Mouse (Mus musculus) limb, embryonic 12.5 days (tissue): ENCODE data around the gene Ttll11. TPM values are rescaled to one million over a fixed set of nuclear protein-coding genes. Genes with fewer than 3 reads are reported as not detected.

Experiments used
- ATAC-seq: fragments of 200-750 bp; cut with Nextera tagmentation; 2 replicates; pipeline ENCODE4 v1.8.0; 2017; ENCODE audit warnings: low read depth, moderate TSS enrichment; ENCODE audit not compliant: insufficient number of reproducible peaks, insufficient read depth, low FRiP score, low TSS enrichment
- H3K27ac ChIP-seq: fragments of 300-500 bp; sonication (generic); 2 replicates; pipeline ENCODE4 v1.5.1; 2016; ENCODE audit warnings: mild to moderate bottlenecking, moderate library complexity
- H3K27me3 ChIP-seq: fragments of 300-500 bp; sonication (generic); 2 replicates; pipeline ENCODE4 v1.6.1; 2016; ENCODE audit warnings: mild to moderate bottlenecking, moderate library complexity
- H3K36me3 ChIP-seq: fragments of 300-500 bp; sonication (generic); 2 replicates; pipeline ENCODE4 v1.6.1; 2016; ENCODE audit warnings: mild to moderate bottlenecking, moderate library complexity
- H3K4me1 ChIP-seq: fragments of 300-500 bp; sonication (generic); replicated peaks from 2 replicates; pipeline ENCODE4 v1.6.1; 2016
- H3K4me2 ChIP-seq: fragments of 300-500 bp; sonication (generic); 2 replicates; pipeline ENCODE4 v1.6.1; 2016; ENCODE audit warnings: mild to moderate bottlenecking, moderate library complexity
- H3K4me3 ChIP-seq: fragments of 300-500 bp; sonication (generic); replicated peaks from 2 replicates; pipeline ENCODE4 v1.5.1; 2016; ENCODE audit warnings: mild to moderate bottlenecking
- H3K9ac ChIP-seq: fragments of 300-500 bp; sonication (generic); replicated peaks from 2 replicates; pipeline ENCODE4 v1.6.1; 2016; ENCODE audit warnings: mild to moderate bottlenecking, moderate library complexity
- H3K9me3 ChIP-seq: fragments of 300-500 bp; sonication (generic); 2 replicates; pipeline ENCODE4 v1.6.1; 2016; ENCODE audit warnings: mild to moderate bottlenecking, moderate library complexity
- WGBS: fragments of 180-500 bp; shearing (Covaris S2); methylation state at CpG from one replicate; pipeline ENCODE4 v1.1.7; 2016; 5-methylcytosine and 5-hydroxymethylcytosine counted together
- polyA plus RNA-seq: library from polyadenylated mRNA; unstranded; fragments of >200 nt; fragmentation: Nextera tagmentation; extraction: Ambion mirVana; gene quantifications from 2 replicates; pipeline ENCODE4 v1.2.1, GENCODE M21; 2016

Ttll11 gene
- polyA plus RNA-seq, 1 experiment from 2014 or later = 1.3 TPM

GRCm38 (mm10) chr2:35838751-35839479 lies 140.8 kb downstream of the Ttll11 start:
- ATAC-seq = no peak

DNA sequence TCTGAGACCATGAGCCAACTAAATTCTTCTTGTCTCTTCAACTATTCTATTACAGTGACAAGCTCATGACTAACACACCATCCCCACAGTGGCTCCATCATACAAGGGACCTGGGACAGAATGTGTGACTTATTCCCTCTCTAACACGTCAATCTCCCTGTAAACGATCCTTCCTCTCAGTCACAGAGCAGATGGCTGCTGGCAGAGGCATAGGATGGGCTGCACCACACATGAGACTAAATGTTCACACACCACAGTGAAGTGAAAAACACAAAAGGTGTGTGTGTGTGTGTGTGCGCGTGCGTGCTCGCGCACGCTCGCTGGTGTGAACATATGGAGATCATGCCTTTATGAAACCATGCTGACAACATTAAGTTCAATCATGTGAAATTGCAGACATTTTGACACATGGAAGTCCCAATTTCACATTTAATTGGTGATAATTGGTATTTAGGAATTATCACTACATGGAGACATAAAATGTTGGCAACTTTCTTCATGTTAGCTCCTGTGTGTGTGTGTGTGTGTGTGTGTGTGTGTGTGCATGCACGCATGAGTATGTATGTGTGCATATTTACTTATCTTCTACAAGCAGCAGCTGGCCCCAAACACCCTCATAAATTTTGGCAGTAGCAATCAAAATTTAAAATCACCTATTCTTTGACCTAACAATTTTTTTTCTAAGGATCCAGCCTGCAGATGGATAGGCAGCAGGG lies 145.4 kb downstream of the Ttll11 start:
- no peak overlapping the region for H3K9ac ChIP-seq
- H3K27ac ChIP-seq = no peak overlapping the region
- 94% methylated on average over 10 of the region's 10 CpGs for WGBS
- peaks cover 23% of the 10 kb centered on the region for H3K4me1 ChIP-seq
- H3K4me2 ChIP-seq = no peak overlapping the region
- H3K27me3 ChIP-seq = no peaks in the 10 kb centered on the region
- no peak for ATAC-seq
- H3K9me3 ChIP-seq = peaks cover 13% of the 10 kb centered on the region; the same call in 1 of the 2 replicates
- H3K36me3 ChIP-seq = no peaks in the 10 kb centered on the region
- no peak overlapping the region for H3K4me3 ChIP-seq

More at GRCm38 (mm10) chr2:35838751-35839479, 140.8 kb downstream of the Ttll11 start:
- H3K4me1 ChIP-seq = peaks cover 29% of the 10 kb centered on the region
- H3K9me3 ChIP-seq = peaks cover 13% of the 10 kb centered on the region; the same call in 1 of the 2 replicates
- no peak overlapping the region for H3K4me2 ChIP-seq
- WGBS = 82% methylated on average over 11 of the region's 11 CpGs
- H3K27ac ChIP-seq = no peak overlapping the region
- H3K36me3 ChIP-seq = no peaks in the 10 kb centered on the region
- H3K9ac ChIP-seq = no peak overlapping the region
- no peak overlapping the region for H3K4me3 ChIP-seq
- H3K27me3 ChIP-seq = no peaks in the 10 kb centered on the region

DNA sequence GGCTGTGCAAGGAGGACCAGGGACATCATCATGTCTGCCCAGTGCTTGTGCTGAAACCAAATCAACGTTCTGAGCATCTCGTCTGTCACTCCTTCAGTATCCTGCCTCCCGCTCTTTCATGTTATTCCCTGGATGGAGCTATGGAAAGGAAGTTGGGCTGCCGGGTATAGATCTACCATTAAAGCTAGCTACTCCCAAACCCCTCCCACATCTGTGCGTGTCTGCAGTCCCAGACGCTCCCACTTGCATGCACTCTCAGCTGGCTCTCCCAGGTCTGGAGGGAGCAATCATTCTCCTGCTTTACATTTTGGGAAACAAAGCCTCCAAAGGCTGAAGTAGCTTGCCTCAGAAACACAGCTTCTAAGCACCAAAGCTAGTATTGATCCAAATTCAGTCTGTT lies 146.2 kb downstream of the Ttll11 start:
- Histone ChIP-seq H3K27ac (no peak overlapping the region), H3K36me3 (no peaks in the 10 kb centered on the region), H3K27me3 (no peaks in the 10 kb centered on the region), H3K4me1 (peaks cover 23% of the 10 kb centered on the region), H3K9me3 (peaks cover 13% of the 10 kb centered on the region; the same call in 1 of the 2 replicates), H3K4me3 (no peak overlapping the region), H3K4me2 (no peak overlapping the region), H3K9ac (no peak overlapping the region)
- no peak for ATAC-seq
- WGBS = 54% methylated on average over 6 of the region's 6 CpGs

- no peaks in the 10 kb centered on the region for H3K36me3 ChIP-seq
Observed at GRCm38 (mm10) chr2:35832742-35833425, 146.8 kb downstream of the Ttll11 start.

DNA sequence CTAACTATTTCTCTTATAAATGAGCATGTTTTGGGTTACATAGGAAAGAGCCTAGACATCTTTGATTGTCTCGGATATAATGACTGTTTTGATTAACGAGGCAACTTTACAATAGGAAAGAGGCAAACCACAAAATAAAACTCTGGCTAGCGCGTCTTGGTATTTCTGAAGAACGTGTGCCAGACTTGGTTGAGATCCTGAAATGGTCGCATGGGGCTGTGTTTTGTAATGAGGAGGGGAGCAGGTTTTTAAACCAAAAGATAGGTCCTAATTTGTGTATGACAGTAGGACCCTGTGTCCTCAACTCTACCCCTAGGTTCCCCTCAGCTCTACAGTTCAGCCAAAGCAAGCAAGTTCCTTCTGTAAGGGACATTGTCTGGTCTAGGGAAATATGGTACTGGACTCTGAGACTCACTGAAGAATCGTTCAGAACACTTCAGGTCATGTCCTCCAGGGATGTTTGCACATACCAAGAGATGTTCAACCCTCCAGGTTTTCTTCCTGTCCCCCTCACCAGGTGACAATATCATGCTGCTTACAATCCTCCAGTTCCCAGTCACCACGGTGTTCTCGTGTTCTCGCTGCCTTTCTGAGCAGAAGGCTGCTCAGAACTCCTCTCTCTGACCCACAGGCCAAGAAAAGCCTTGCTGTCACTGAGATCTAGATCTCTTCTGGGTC lies 147.7 kb downstream of the Ttll11 start:
- H3K27ac ChIP-seq = no peak overlapping the region
- ATAC-seq = no peak
- H3K9me3 ChIP-seq = peaks cover 8% of the 10 kb centered on the region; the same call in 1 of the 2 replicates
- no peak overlapping the region for H3K4me3 ChIP-seq
- no peak overlapping the region for H3K9ac ChIP-seq
- WGBS = 79% methylated on average over 10 of the region's 10 CpGs
- peaks cover 29% of the 10 kb centered on the region for H3K4me1 ChIP-seq
- H3K36me3 ChIP-seq = no peaks in the 10 kb centered on the region
- H3K4me2 ChIP-seq = no peak overlapping the region
- no peaks in the 10 kb centered on the region for H3K27me3 ChIP-seq

More at GRCm38 (mm10) chr2:35832742-35833425, 146.8 kb downstream of the Ttll11 start:
- 57% methylated on average over 11 of the region's 11 CpGs for WGBS
- peaks cover 29% of the 10 kb centered on the region for H3K4me1 ChIP-seq
- ATAC-seq = no peak
- peaks cover 13% of the 10 kb centered on the region; the same call in 1 of the 2 replicates for H3K9me3 ChIP-seq
- H3K27ac ChIP-seq = no peak overlapping the region
- no peak overlapping the region for H3K4me3 ChIP-seq
- H3K9ac ChIP-seq = no peak overlapping the region
- no peaks in the 10 kb centered on the region for H3K27me3 ChIP-seq
- no peak overlapping the region for H3K4me2 ChIP-seq

- WGBS = 65% methylated on average over 6 of the region's 6 CpGs
- 0 out of 2 replicates have a peak, but pooled peaks have one; percentile 22 for ATAC-seq
- H3K27ac ChIP-seq = 0 out of 2 replicates have a peak overlapping the region, but pooled peaks have one; percentile 42
Observed at GRCm38 (mm10) chr2:35830966-35831903, 148.5 kb downstream of the Ttll11 start.

DNA sequence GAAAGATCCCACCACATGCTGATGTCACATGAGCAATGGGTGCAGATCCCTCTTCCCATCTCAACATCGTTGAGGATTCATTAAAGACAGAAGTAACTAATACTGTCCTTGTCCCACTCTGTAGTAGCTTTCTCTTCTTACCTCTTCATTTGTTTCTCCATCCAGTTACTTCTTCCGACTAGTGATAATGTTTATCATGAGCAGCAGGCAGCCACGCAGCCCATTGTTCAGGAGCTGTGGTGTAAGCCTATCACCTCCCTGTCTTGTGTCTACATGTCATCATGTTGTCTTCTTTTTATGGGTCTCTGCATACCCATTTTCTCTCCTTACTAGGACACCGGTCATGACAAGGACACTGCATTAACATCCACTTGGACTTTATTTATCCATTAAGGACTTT lies 150.6 kb downstream of the Ttll11 start:
- 93% methylated on average over 4 of the region's 4 CpGs for WGBS
- Histone ChIP-seq H3K9ac (no peak overlapping the region), H3K4me2 (no peak overlapping the region), H3K27ac (no peak overlapping the region), H3K27me3 (no peaks in the 10 kb centered on the region), H3K4me3 (no peak overlapping the region), H3K36me3 (no peaks in the 10 kb centered on the region), H3K4me1 (peaks cover 29% of the 10 kb centered on the region), H3K9me3 (no peaks in the 10 kb centered on the region)
- ATAC-seq = no peak

More at GRCm38 (mm10) chr2:35830966-35831903, 148.5 kb downstream of the Ttll11 start:
- Histone ChIP-seq H3K4me2 (no peak overlapping the region), H3K9me3 (no peaks in the 10 kb centered on the region), H3K36me3 (no peaks in the 10 kb centered on the region), H3K27me3 (no peaks in the 10 kb centered on the region), H3K4me3 (no peak overlapping the region), H3K4me1 (peaks cover 29% of the 10 kb centered on the region), H3K9ac (no peak overlapping the region)

DNA sequence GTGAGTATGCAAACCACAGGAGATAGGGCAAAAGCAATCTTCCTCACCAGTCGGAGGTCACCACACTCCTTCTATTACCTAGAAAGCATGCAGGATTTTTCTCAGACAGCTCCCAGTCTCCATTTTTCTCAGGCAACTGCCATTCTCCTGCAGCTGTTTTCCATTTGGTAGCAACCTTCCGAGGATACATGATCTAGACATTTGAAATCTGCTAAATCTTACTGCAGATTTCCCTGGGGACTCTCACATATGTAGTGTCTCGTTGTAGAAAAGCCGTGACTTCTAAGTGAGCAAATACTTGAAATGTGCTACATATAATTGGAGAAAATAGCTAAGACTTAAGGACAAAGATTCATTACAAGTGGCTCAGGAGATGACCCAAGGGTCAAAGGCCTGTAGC lies 151.8 kb downstream of the Ttll11 start:
- Histone ChIP-seq H3K27me3 (no peaks in the 10 kb centered on the region), H3K36me3 (no peaks in the 10 kb centered on the region), H3K4me3 (no peak overlapping the region), H3K9me3 (no peaks in the 10 kb centered on the region), H3K27ac (no peak overlapping the region), H3K9ac (no peak overlapping the region), H3K4me2 (no peak overlapping the region), H3K4me1 (peaks cover 24% of the 10 kb centered on the region)
- no peak for ATAC-seq
- 40% methylated on average over 4 of the region's 4 CpGs for WGBS

DNA sequence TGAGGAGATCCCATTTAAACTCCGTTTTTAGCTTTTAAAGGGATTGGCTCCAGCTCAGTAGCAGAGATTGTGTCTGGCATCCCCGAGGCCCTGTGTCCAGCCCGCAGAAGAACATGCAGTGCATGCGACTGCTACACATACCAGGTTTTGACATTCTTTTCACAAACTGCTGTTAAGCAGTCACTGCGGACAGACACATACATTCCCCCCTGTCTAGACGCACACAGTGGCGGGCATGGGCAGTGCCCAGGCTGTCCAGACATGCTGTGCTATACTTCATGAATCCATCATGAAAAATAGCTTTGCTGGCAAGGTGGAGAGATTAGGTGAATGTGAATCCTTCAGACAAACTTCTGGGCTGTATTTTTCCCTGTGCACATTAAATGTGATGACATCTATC lies 154.6 kb downstream of the Ttll11 start:
- H3K9ac ChIP-seq = no peak overlapping the region
- no peaks in the 10 kb centered on the region for H3K36me3 ChIP-seq
- no peak overlapping the region for H3K4me3 ChIP-seq
- H3K27ac ChIP-seq = no peak overlapping the region; the same call in 1 of the 2 replicates
- H3K27me3 ChIP-seq = no peaks in the 10 kb centered on the region
- H3K4me1 ChIP-seq = peaks cover 6% of the 10 kb centered on the region
- H3K4me2 ChIP-seq = no peak overlapping the region
- ATAC-seq = no peak; the same call in 1 of the 2 replicates
- H3K9me3 ChIP-seq = no peaks in the 10 kb centered on the region
- WGBS = 55% methylated on average over 7 of the region's 7 CpGs

GRCm38 (mm10) chr2:35823589-35823988 lies 156.1 kb downstream of the Ttll11 start:
- H3K27me3 ChIP-seq = 0 out of 2 replicates have a peak, but pooled peaks cover 3% of the 10 kb centered on the region
- H3K4me1 ChIP-seq = peaks cover 6% of the 10 kb centered on the region
- H3K27ac ChIP-seq = no peak overlapping the region
- no peak overlapping the region for H3K4me3 ChIP-seq
- no peak for ATAC-seq
- no peaks in the 10 kb centered on the region for H3K9me3 ChIP-seq
- no peaks in the 10 kb centered on the region for H3K36me3 ChIP-seq
- no peak overlapping the region for H3K9ac ChIP-seq
- 87% methylated on average over 6 of the region's 6 CpGs for WGBS
- H3K4me2 ChIP-seq = no peak overlapping the region
